Mouse (Mus musculus): ENCODE results near the gene Kat14.

DNA sequence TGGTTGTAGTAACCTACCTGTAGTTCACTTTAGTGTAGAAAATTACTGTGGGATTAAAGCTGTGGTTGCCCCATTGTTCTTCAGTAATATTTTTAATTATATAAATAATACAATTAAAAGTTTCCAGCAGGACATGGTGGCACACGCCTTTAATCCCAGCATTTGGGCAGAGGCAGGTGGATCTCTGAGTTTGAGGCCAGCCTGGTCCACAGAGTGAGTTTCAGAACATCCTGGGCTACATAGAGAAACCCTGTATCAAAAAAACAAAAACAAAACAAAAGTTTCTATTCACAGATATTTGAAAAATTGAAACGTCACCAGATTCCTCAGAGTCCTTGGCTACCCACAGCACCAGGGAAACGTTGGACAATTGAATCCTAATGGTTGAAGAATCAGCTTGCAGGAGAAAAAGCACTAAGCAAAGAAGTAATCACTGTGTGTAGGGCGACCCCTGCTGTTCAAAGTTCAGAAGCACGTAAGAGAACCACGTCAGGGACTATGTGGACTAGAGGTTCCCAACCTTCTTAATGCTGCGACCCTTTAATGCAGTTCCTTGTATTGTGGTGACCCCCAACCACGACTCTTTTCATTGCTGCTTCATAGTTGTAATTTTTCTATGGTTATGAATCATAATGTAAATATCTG, 83.7 kb downstream of the Kat14 start:
- TF ChIP-seq EP300 (IDR thresholded peaks at IDR 0.05; ENCODE audit: insufficient read depth, low read depth, low read length), result no peak
- TF ChIP-seq POLR2A (IDR thresholded peaks at IDR 0.05; ENCODE audit: insufficient read depth, low read length), result no peak
